Mouse (Mus musculus) thymus, postnatal 10 days (tissue): ENCODE data around the gene Egflam.

ENCODE experiments used
- DNase-seq, 2 experiments: peaks; one replicate each; pipeline ENCODE4 v3.0.0; 2021; ENCODE audit warnings: low spot score in 2 of 2

The Egflam gene

GRCm38 (mm10) chr15:7216581-7217272 lies 181.5 kb downstream of the Egflam start:
- DNase-seq: no peak

GRCm38 (mm10) chr15:7215845-7216244 lies 182.3 kb downstream of the Egflam start:
- no peak for DNase-seq

- DNase-seq: no peak
Observed at GRCm38 (mm10) chr15:7213683-7214082, 184.5 kb downstream of the Egflam start.

GRCm38 (mm10) chr15:7208180-7208579 lies 190.0 kb downstream of the Egflam start:
- DNase-seq: no peak

GRCm38 (mm10) chr15:7207292-7207691 lies 190.9 kb downstream of the Egflam start:
- no peak for DNase-seq

- DNase-seq: no peak
Observed at GRCm38 (mm10) chr15:7206110-7206509, 192.1 kb downstream of the Egflam start.

- DNase-seq: no peak
Observed at GRCm38 (mm10) chr15:7204917-7205316, 193.3 kb downstream of the Egflam start.

- DNase-seq: no peak
Observed at GRCm38 (mm10) chr15:7203606-7204330, 194.4 kb downstream of the Egflam start.

GRCm38 (mm10) chr15:7202981-7203380 lies 195.2 kb downstream of the Egflam start:
- no peak for DNase-seq

- DNase-seq: no peak
Observed at GRCm38 (mm10) chr15:7201421-7202380, 196.5 kb downstream of the Egflam start.

- DNase-seq: no peak
Observed at GRCm38 (mm10) chr15:7200286-7200685, 197.9 kb downstream of the Egflam start.

- no peak for DNase-seq
Observed at GRCm38 (mm10) chr15:7198816-7199215, 199.4 kb downstream of the Egflam start.

GRCm38 (mm10) chr15:7197652-7198445 lies 200.3 kb downstream of the Egflam start:
- no peak for DNase-seq

- DNase-seq: no peak
Observed at GRCm38 (mm10) chr15:7194748-7195221, 203.4 kb downstream of the Egflam start.

- no peak for DNase-seq
Observed at GRCm38 (mm10) chr15:7194147-7194720, 204.0 kb downstream of the Egflam start.

GRCm38 (mm10) chr15:7192582-7192981 lies 205.6 kb downstream of the Egflam start:
- no peak for DNase-seq

GRCm38 (mm10) chr15:7191074-7191473 lies 207.1 kb downstream of the Egflam start:
- no peak for DNase-seq

GRCm38 (mm10) chr15:7189678-7190454 lies 208.3 kb downstream of the Egflam start:
- no peak for DNase-seq

GRCm38 (mm10) chr15:7187682-7188081 lies 210.5 kb downstream of the Egflam start:
- DNase-seq: no peak

- DNase-seq: no peak
Observed at GRCm38 (mm10) chr15:7180576-7180975, 217.6 kb downstream of the Egflam start.
